Mouse (Mus musculus) right cerebral cortex, postnatal 36 days (tissue): Measurements from ENCODE around the gene Mrpl4.
"Not testable (repeated sequence)": the region's sequence is repeated elsewhere in the genome, so short reads cannot be mapped to it uniquely, and the experiment has no call there.

Experiments
- DNase-seq, 2 experiments: peaks; one replicate each; pipeline ENCODE4 v3.0.0; 2022; ENCODE audit warnings: low spot score in 2 of 2, mixed read lengths in 1 of 2

Mrpl4 gene

GRCm38 (mm10) chr9:20986952-20987686 lies 15.4 kb upstream of the Mrpl4 start:
- no peak for DNase-seq

GRCm38 (mm10) chr9:20987953-20988352 lies 14.6 kb upstream of the Mrpl4 start:
- DNase-seq, result no peak

- no peak for DNase-seq
Observed at GRCm38 (mm10) chr9:20990861-20991260, 11.7 kb upstream of the Mrpl4 start.

GRCm38 (mm10) chr9:20991587-20991986 lies 11.0 kb upstream of the Mrpl4 start:
- DNase-seq, result no peak

- no peak for DNase-seq
Observed at GRCm38 (mm10) chr9:20993165-20993898, 9.2 kb upstream of the Mrpl4 start.

- DNase-seq, result no peak
Observed at GRCm38 (mm10) chr9:20995069-20995468, 7.5 kb upstream of the Mrpl4 start.

- DNase-seq, result no peak
Observed at GRCm38 (mm10) chr9:20997065-20997464, 5.5 kb upstream of the Mrpl4 start.

GRCm38 (mm10) chr9:20998337-20998736 lies 4.2 kb upstream of the Mrpl4 start:
- not testable (repeated sequence) for DNase-seq

- DNase-seq, result no peak
Observed at GRCm38 (mm10) chr9:21000811-21001210, 1.7 kb upstream of the Mrpl4 start.

GRCm38 (mm10) chr9:21001651-21002200 lies 812 bp upstream of the Mrpl4 start:
- DNase-seq, result no peak

- DNase-seq, result no peak
Observed at GRCm38 (mm10) chr9:21002270-21002626, 290 bp upstream of the Mrpl4 start.

GRCm38 (mm10) chr9:21007313-21007952 lies 4.9 kb downstream of the Mrpl4 start:
- DNase-seq, result no peak

GRCm38 (mm10) chr9:21008007-21008406 lies 5.5 kb downstream of the Mrpl4 start:
- no peak for DNase-seq

GRCm38 (mm10) chr9:21010362-21010761 lies 7.8 kb downstream of the Mrpl4 start:
- no peak for DNase-seq

- not testable (repeated sequence) for DNase-seq
Observed at GRCm38 (mm10) chr9:21010939-21011541, 8.5 kb downstream of the Mrpl4 start.

- DNase-seq, result no peak
Observed at GRCm38 (mm10) chr9:21011846-21012312, 9.3 kb downstream of the Mrpl4 start.

GRCm38 (mm10) chr9:21012368-21012767 lies 9.8 kb downstream of the Mrpl4 start:
- no peak for DNase-seq

- DNase-seq, result no peak
Observed at GRCm38 (mm10) chr9:21014691-21015570, 12.4 kb downstream of the Mrpl4 start.

GRCm38 (mm10) chr9:21015571-21016130 lies 13.1 kb downstream of the Mrpl4 start, which contains the start of gene Icam1:
Gene Icam1, plus strand, starts transcription at chr9:21015985.
- no peak for DNase-seq
